Mouse (Mus musculus): ENCODE results near the gene Pibf1.

DNA sequence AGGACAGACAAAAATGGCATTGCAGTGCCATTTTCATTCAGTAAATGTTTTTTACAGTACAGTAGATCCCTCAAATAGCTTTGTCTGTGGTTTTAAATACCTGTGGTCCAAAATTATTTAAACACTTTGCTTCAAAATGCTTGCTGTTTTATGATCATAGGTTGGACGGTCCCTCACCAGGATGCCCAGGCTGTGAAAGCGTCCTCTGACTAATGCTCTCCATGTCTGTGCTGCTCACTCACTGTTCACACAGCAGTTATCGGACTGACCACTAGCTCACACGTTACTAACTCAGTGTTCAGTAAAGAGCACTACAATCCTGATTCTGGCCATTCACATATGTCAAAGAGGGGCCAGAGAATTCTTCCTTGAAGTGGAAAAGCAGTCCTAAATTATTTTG, 28.1 kb upstream of the Pibf1 start:
- TF ChIP-seq CTCF (IDR thresholded peaks at IDR 0.05) (no peak), POLR2A (IDR thresholded peaks at IDR 0.05; ENCODE audit: insufficient read depth, low read depth, low read length) (no peak)

Data from heart, adult 2 months (tissue).